Mouse (Mus musculus): ENCODE results near the gene Nkain1. TPM values are rescaled to one million over a fixed set of nuclear protein-coding genes. Genes with fewer than 3 reads are reported as not detected.
A peak's percentile ranks its signal among the peaks of the same experiment; 100 is the strongest.

The Nkain1 gene
- not detected in 2 replicates for total RNA-seq (2014; fragmentation: Nextera tagmentation)
- not detected in 2 replicates for total RNA-seq (2017)
- not detected in 2 replicates for polyA plus RNA-seq (2012)

- DNase-seq (ENCODE audit: low spot score): no peak
- H3K9me3 ChIP-seq (replicated peaks): peaks cover 5% of the 10 kb centered on the region; the same call in 1 of the 2 replicates
- H3K36me3 ChIP-seq (replicated peaks): no peaks in the 10 kb centered on the region
- peaks cover 4% of the 10 kb centered on the region for H3K4me1 ChIP-seq (ENCODE audit: insufficient read depth, low read depth, low read length)
- peak within 1 kb of the TSS; percentile 30; the same call in 1 of the 2 replicates for H3K4me3 ChIP-seq (ENCODE audit: low read depth, low read length)
- H3K27me3 ChIP-seq (ENCODE audit: insufficient read depth, low read length): peaks cover 64% of the 10 kb centered on the region
- TF ChIP-seq GATA1 (IDR thresholded peaks at IDR 0.05; ENCODE audit: borderline replicate concordance, low read length) (no peak), POLR2AphosphoS5 (IDR thresholded peaks at IDR 0.05; ENCODE audit: insufficient replicate concordance, low read depth, low read length) (no peak), GATA2 (IDR thresholded peaks at IDR 0.05; ENCODE audit: borderline replicate concordance, low read depth, low read length) (no peak)
- ATAC-seq (ENCODE audit: extremely low read depth, insufficient number of reproducible peaks, low FRiP score, poor library complexity, severe bottlenecking): no peak
These were observed at the start of gene Nkain1 for GRCm38 (mm10) chr4:130574048-130574413. Nkain1 (minus strand) TSS chr4:130574173.

DNA sequence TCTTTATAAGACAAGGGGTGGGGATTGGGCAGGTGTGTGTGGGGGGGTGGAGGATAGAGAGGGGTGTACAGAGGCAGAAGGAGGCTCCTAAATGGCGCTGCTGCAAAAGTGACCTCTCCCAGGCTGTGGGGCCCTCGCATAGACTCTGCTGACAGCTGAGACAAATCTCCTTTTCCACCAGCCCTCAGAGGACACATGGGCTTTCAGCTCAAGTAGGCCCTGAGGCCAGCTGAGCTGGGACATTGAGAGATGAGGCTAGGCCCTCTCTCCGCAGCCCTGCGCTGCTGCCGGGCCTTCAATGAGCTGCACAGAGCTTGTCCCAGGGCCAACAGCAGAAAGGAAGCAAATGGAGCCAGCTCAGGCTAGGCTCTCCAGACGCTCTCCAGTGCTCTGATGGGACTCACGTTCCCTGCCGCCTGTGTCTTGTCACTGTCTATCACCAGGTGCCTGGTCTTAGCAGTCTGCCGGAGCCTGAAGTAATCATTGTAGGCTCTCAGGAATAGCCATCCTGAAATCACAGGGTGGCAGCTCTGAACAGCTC lies 4.8 kb upstream of the Nkain1 start:
- no peaks in the 10 kb centered on the region for H3K4me1 ChIP-seq (ENCODE audit: insufficient read depth, low read depth, low read length)
- no peaks in the 10 kb centered on the region for H3K9me3 ChIP-seq (replicated peaks)
- peaks cover 36% of the 10 kb centered on the region for H3K27me3 ChIP-seq (ENCODE audit: insufficient read depth, low read length)
- H3K4me3 ChIP-seq (ENCODE audit: low read depth, low read length): no peak overlapping the region
- ATAC-seq (ENCODE audit: extremely low read depth, insufficient number of reproducible peaks, low FRiP score, poor library complexity, severe bottlenecking) (no peak), DNase-seq (ENCODE audit: low spot score) (no peak)
- no peaks in the 10 kb centered on the region for H3K36me3 ChIP-seq (replicated peaks)
- no peak for TF ChIP-seq POLR2AphosphoS5 (IDR thresholded peaks at IDR 0.05; ENCODE audit: insufficient replicate concordance, low read depth, low read length)
- TF ChIP-seq TAL1 (conservative IDR thresholded peaks at IDR 0.05; ENCODE audit: low read depth, low read length): no peak
- no peak for TF ChIP-seq CTCF (IDR thresholded peaks at IDR 0.05; ENCODE audit: low read depth, low read length)
- no peak for TF ChIP-seq GATA2 (IDR thresholded peaks at IDR 0.05; ENCODE audit: borderline replicate concordance, low read depth, low read length)
- TF ChIP-seq GATA1 (IDR thresholded peaks at IDR 0.05; ENCODE audit: borderline replicate concordance, low read length): no peak

- H3K4me1 ChIP-seq (ENCODE audit: insufficient read depth, low read depth, low read length): peaks cover 4% of the 10 kb centered on the region
- peaks cover 5% of the 10 kb centered on the region; the same call in 1 of the 2 replicates for H3K9me3 ChIP-seq (replicated peaks)
- peaks cover 52% of the 10 kb centered on the region for H3K27me3 ChIP-seq (ENCODE audit: insufficient read depth, low read length)
- H3K4me3 ChIP-seq (ENCODE audit: low read depth, low read length): no peak overlapping the region
- H3K36me3 ChIP-seq (replicated peaks): no peaks in the 10 kb centered on the region
- TF ChIP-seq POLR2AphosphoS5 (IDR thresholded peaks at IDR 0.05; ENCODE audit: insufficient replicate concordance, low read depth, low read length): no peak
- no peak for TF ChIP-seq GATA1 (IDR thresholded peaks at IDR 0.05; ENCODE audit: borderline replicate concordance, low read length)
- no peak for TF ChIP-seq CTCF (IDR thresholded peaks at IDR 0.05; ENCODE audit: low read depth, low read length)
- TF ChIP-seq GATA2 (IDR thresholded peaks at IDR 0.05; ENCODE audit: borderline replicate concordance, low read depth, low read length): no peak
- no peak for TF ChIP-seq TAL1 (conservative IDR thresholded peaks at IDR 0.05; ENCODE audit: low read depth, low read length)
- no peak for ATAC-seq (ENCODE audit: extremely low read depth, insufficient number of reproducible peaks, low FRiP score, poor library complexity, severe bottlenecking)
- DNase-seq (ENCODE audit: low spot score): no peak
These were observed 3.1 kb upstream of the Nkain1 start for GRCm38 (mm10) chr4:130577081-130577480.

DNA sequence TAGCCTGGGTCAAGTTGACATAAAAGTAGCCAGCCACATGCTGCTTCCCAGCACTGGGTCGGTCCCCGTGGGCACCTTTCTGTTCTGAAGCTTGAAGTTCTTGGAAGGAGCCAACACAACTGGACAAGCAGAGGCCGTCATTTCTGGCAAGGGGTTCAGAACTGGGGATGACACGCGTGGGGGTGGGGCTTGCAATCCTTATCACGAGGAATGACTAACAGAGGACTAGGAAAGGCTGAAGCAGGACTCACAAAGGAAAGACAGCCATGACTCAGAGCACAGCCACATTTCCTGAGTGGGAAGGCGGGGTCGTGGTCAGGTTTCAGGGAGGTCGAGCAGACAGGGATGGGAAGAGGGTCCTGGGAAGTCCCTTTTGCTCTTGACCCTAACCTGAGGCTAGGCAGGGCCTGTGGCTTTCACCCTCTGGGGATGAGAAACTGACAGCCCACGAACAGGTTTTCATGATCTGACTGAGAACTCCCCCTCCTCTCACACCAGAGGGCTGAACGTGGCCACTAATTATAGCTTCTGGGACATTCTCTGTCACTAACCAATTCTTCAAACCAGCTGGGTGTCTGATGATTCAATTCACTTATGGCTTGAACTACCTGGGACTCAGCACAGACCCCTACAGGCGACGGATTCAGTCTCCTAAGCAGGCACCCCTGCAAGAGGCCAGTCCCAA lies 2.4 kb upstream of the Nkain1 start:
- Histone ChIP-seq H3K9me3 (replicated peaks) (peaks cover 5% of the 10 kb centered on the region; the same call in 1 of the 2 replicates), H3K4me1 (ENCODE audit: insufficient read depth, low read depth, low read length) (peaks cover 4% of the 10 kb centered on the region), H3K27me3 (ENCODE audit: insufficient read depth, low read length) (peaks cover 53% of the 10 kb centered on the region), H3K4me3 (ENCODE audit: low read depth, low read length) (no peak overlapping the region), H3K36me3 (replicated peaks) (no peaks in the 10 kb centered on the region)
- no peak for DNase-seq (ENCODE audit: low spot score)
- no peak for TF ChIP-seq GATA1 (IDR thresholded peaks at IDR 0.05; ENCODE audit: borderline replicate concordance, low read length)
- no peak for TF ChIP-seq POLR2AphosphoS5 (IDR thresholded peaks at IDR 0.05; ENCODE audit: insufficient replicate concordance, low read depth, low read length)
- no peak for TF ChIP-seq CTCF (IDR thresholded peaks at IDR 0.05; ENCODE audit: low read depth, low read length)
- TF ChIP-seq TAL1 (conservative IDR thresholded peaks at IDR 0.05; ENCODE audit: low read depth, low read length): no peak
- TF ChIP-seq GATA2 (IDR thresholded peaks at IDR 0.05; ENCODE audit: borderline replicate concordance, low read depth, low read length): no peak
- ATAC-seq (ENCODE audit: extremely low read depth, insufficient number of reproducible peaks, low FRiP score, poor library complexity, severe bottlenecking): no peak

- TF ChIP-seq GATA1 (IDR thresholded peaks at IDR 0.05; ENCODE audit: borderline replicate concordance, low read length) (no peak), CTCF (IDR thresholded peaks at IDR 0.05; ENCODE audit: low read depth, low read length) (no peak), TAL1 (conservative IDR thresholded peaks at IDR 0.05; ENCODE audit: low read depth, low read length) (no peak), GATA2 (IDR thresholded peaks at IDR 0.05; ENCODE audit: borderline replicate concordance, low read depth, low read length) (no peak), POLR2AphosphoS5 (IDR thresholded peaks at IDR 0.05; ENCODE audit: insufficient replicate concordance, low read depth, low read length) (no peak)
- Histone ChIP-seq H3K36me3 (replicated peaks) (no peaks in the 10 kb centered on the region), H3K27me3 (ENCODE audit: insufficient read depth, low read length) (peaks cover 59% of the 10 kb centered on the region), H3K4me1 (ENCODE audit: insufficient read depth, low read depth, low read length) (peaks cover 4% of the 10 kb centered on the region), H3K4me3 (ENCODE audit: low read depth, low read length) (no peak overlapping the region), H3K9me3 (replicated peaks) (peaks cover 5% of the 10 kb centered on the region; the same call in 1 of the 2 replicates)
- DNase-seq (ENCODE audit: low spot score) (no peak), ATAC-seq (ENCODE audit: extremely low read depth, insufficient number of reproducible peaks, low FRiP score, poor library complexity, severe bottlenecking) (no peak)
These were observed 1.6 kb upstream of the Nkain1 start for GRCm38 (mm10) chr4:130575533-130575932.

GRCm38 (mm10) chr4:130574861-130575460 lies 988 bp upstream of the Nkain1 start:
- TF ChIP-seq GATA2 (IDR thresholded peaks at IDR 0.05; ENCODE audit: borderline replicate concordance, low read depth, low read length): no peak
- no peak for TF ChIP-seq POLR2AphosphoS5 (IDR thresholded peaks at IDR 0.05; ENCODE audit: insufficient replicate concordance, low read depth, low read length)
- ATAC-seq (ENCODE audit: extremely low read depth, insufficient number of reproducible peaks, low FRiP score, poor library complexity, severe bottlenecking) (no peak), DNase-seq (ENCODE audit: low spot score) (no peak)
- Histone ChIP-seq H3K36me3 (replicated peaks) (no peaks in the 10 kb centered on the region), H3K9me3 (replicated peaks) (peaks cover 5% of the 10 kb centered on the region; the same call in 1 of the 2 replicates), H3K4me3 (ENCODE audit: low read depth, low read length) (no peak overlapping the region), H3K4me1 (ENCODE audit: insufficient read depth, low read depth, low read length) (peaks cover 4% of the 10 kb centered on the region), H3K27me3 (ENCODE audit: insufficient read depth, low read length) (peaks cover 62% of the 10 kb centered on the region)

Measured in G1E (cell line).